Mouse (Mus musculus) liver, embryonic 15.5 days (tissue): ENCODE results near the gene Triml1. TPM values are rescaled to one million over a fixed set of nuclear protein-coding genes. Genes with fewer than 3 reads are reported as not detected.

Source experiments
- ATAC-seq: fragments of 200-750 bp; cut with Nextera tagmentation; 2 replicates; pipeline ENCODE4 v1.8.0; 2017; ENCODE audit warnings: moderate number of reproducible peaks, mild to moderate bottlenecking, moderate library complexity; ENCODE audit not compliant: insufficient read depth
- H3K27ac ChIP-seq: fragments of 300-500 bp; sonication (generic); replicated peaks from 2 replicates; pipeline ENCODE4 v1.5.1; 2015; ENCODE audit warnings: mild to moderate bottlenecking, inconsistent platforms
- H3K27me3 ChIP-seq: fragments of 300-500 bp; sonication (generic); 2 replicates; pipeline ENCODE4 v1.6.1; 2015; ENCODE audit warnings: mild to moderate bottlenecking, inconsistent platforms
- H3K36me3 ChIP-seq: fragments of 300-500 bp; sonication (generic); replicated peaks from 2 replicates; pipeline ENCODE4 v1.6.1; 2015; ENCODE audit warnings: moderate library complexity, mild to moderate bottlenecking, inconsistent platforms
- H3K4me1 ChIP-seq: fragments of 300-500 bp; sonication (generic); replicated peaks from 2 replicates; pipeline ENCODE4 v1.6.1; 2015; ENCODE audit warnings: inconsistent platforms
- H3K4me2 ChIP-seq: fragments of 300-500 bp; sonication (generic); 2 replicates; pipeline ENCODE4 v1.6.1; 2015; ENCODE audit warnings: moderate library complexity, mild to moderate bottlenecking, inconsistent platforms
- H3K4me3 ChIP-seq: fragments of 300-500 bp; sonication (generic); replicated peaks from 2 replicates; pipeline ENCODE4 v1.5.1; 2015; ENCODE audit warnings: mild to moderate bottlenecking, inconsistent platforms
- H3K9ac ChIP-seq: fragments of 300-500 bp; sonication (generic); 2 replicates; pipeline ENCODE4 v1.6.1; 2015; ENCODE audit warnings: moderate library complexity, mild to moderate bottlenecking, inconsistent platforms
- H3K9me3 ChIP-seq: fragments of 300-500 bp; sonication (generic); replicated peaks from 2 replicates; pipeline ENCODE4 v1.6.1; 2016; ENCODE audit warnings: inconsistent platforms
- WGBS: fragments of 180-500 bp; shearing (Covaris S2); methylation state at CpG from one replicate; pipeline ENCODE4 v1.1.7; 2015; ENCODE audit warnings: mixed read lengths; ENCODE audit not compliant: insufficient replicate concordance; 5-methylcytosine and 5-hydroxymethylcytosine counted together
- polyA plus RNA-seq: library from polyadenylated mRNA; unstranded; fragments of >200 nt; fragmentation: Nextera tagmentation; extraction: Ambion mirVana; gene quantifications from 2 replicates; pipeline ENCODE4 v1.2.1, GENCODE M21; 2015

The Triml1 gene
- polyA plus RNA-seq, result not detected in 2 replicates

GRCm38 (mm10) chr8:43141386-43141785 is at the start of gene Triml1:
Gene Triml1 (minus strand): TSS chr8:43141486.
- H3K27me3 ChIP-seq, result no peaks in the 10 kb centered on the region
- no peaks in the 10 kb centered on the region for H3K4me1 ChIP-seq
- H3K36me3 ChIP-seq, result no peaks in the 10 kb centered on the region
- no peak within 1 kb of the TSS for H3K4me2 ChIP-seq
- H3K27ac ChIP-seq, result no peak within 1 kb of the TSS
- H3K9me3 ChIP-seq, result no peaks in the 10 kb centered on the region
- no peak for ATAC-seq
- WGBS, result 52% methylated on average over 2 of the region's 2 CpGs
- H3K4me3 ChIP-seq, result no peak within 1 kb of the TSS
- no peak within 1 kb of the TSS for H3K9ac ChIP-seq

DNA sequence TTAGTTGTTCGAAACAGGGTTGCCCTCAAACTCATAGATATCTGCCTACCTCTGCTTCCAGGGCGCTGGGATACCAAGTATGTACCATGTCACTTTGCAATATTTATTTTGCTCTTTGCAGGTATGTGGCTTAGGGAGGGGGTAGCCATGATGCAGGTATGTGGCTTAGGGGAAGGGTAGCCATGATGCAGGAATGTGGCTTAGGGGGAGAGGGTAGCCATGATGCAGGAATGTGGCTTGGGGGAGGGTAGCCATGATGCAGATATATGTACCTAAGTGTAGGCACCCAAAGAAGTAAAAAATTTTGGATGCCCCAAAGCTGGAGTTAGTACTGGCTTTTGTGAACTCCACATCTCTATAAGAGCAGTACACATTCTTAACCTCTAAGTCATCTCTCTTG is 41.0 kb upstream of the Triml1 start:
- H3K9me3 ChIP-seq, result no peaks in the 10 kb centered on the region
- H3K27ac ChIP-seq, result no peak overlapping the region
- H3K4me3 ChIP-seq, result no peak overlapping the region
- ATAC-seq, result no peak
- H3K4me2 ChIP-seq, result no peak overlapping the region
- 57% methylated on average over 2 of the region's 2 CpGs for WGBS
- no peaks in the 10 kb centered on the region for H3K27me3 ChIP-seq
- H3K36me3 ChIP-seq, result no peaks in the 10 kb centered on the region
- H3K9ac ChIP-seq, result no peak overlapping the region
- no peaks in the 10 kb centered on the region for H3K4me1 ChIP-seq

- 79% methylated on average over 13 of the region's 13 CpGs for WGBS
- H3K9ac ChIP-seq, result no peak within 1 kb of the TSS
- no peak within 1 kb of the TSS for H3K27ac ChIP-seq
- no peaks in the 10 kb centered on the region for H3K36me3 ChIP-seq
- no peak within 1 kb of the TSS for H3K4me2 ChIP-seq
- no peaks in the 10 kb centered on the region for H3K9me3 ChIP-seq
- no peaks in the 10 kb centered on the region for H3K27me3 ChIP-seq
- no peak for ATAC-seq
- H3K4me3 ChIP-seq, result no peak within 1 kb of the TSS
- no peaks in the 10 kb centered on the region for H3K4me1 ChIP-seq
These were observed 38.9 kb upstream of the Triml1 start, which contains the start of gene Triml2 for GRCm38 (mm10) chr8:43180054-43180690. Gene Triml2 (plus strand): TSS chr8:43180541.

DNA sequence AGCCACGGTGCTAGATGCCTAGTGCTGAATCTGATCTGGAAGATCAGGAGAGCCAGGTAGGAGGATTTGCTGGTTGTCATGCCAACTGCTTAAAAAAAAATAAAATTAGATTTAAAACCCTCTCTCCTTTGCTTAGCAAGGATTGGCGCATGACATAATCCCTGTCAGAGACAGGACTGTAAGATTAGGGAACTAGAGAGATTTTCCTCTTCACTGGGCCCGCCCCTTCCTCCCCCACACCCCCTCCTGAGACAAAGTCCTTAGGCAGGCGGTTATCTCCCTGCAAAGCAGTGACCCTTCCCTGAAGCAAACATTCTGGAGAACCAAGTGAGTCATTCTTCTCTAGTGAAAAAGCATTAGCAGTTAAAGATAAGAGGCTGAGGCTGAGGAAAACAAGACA is 37.9 kb upstream of the Triml1 start:
- WGBS, result 26% methylated on average over 4 of the region's 4 CpGs

DNA sequence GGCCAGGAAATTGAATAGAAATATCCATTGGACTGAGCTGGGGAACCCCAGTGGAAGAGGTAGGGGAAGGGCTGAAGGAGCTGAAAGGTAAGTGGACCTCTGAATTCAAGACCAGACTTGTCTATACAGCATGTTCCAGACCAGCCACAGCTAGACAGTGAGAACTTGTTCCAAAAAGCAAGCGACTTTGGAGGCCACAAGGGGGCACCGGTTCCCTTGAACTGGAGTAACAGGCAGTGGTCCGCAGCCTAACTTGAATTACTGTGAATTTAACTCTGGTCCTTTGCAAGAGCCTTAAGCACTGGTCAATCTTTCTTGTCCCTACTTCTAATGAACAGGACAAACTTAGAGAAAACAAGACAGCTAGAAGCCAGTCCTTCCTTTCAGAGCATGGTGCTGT is 37.0 kb upstream of the Triml1 start:
- Histone ChIP-seq H3K27me3 (no peaks in the 10 kb centered on the region), H3K9me3 (no peaks in the 10 kb centered on the region), H3K36me3 (no peaks in the 10 kb centered on the region), H3K9ac (no peak overlapping the region), H3K4me2 (no peak overlapping the region), H3K4me1 (no peaks in the 10 kb centered on the region), H3K27ac (no peak overlapping the region), H3K4me3 (no peak overlapping the region)
- ATAC-seq, result no peak
- WGBS, result 33% methylated on average over 3 of the region's 3 CpGs

More for the DNA sequence above, 37.9 kb upstream of the Triml1 start:
- Histone ChIP-seq H3K9me3 (no peaks in the 10 kb centered on the region), H3K4me2 (no peak overlapping the region), H3K4me1 (no peaks in the 10 kb centered on the region), H3K36me3 (no peaks in the 10 kb centered on the region), H3K4me3 (no peak overlapping the region), H3K9ac (no peak overlapping the region), H3K27me3 (no peaks in the 10 kb centered on the region), H3K27ac (no peak overlapping the region)
- ATAC-seq, result no peak

DNA sequence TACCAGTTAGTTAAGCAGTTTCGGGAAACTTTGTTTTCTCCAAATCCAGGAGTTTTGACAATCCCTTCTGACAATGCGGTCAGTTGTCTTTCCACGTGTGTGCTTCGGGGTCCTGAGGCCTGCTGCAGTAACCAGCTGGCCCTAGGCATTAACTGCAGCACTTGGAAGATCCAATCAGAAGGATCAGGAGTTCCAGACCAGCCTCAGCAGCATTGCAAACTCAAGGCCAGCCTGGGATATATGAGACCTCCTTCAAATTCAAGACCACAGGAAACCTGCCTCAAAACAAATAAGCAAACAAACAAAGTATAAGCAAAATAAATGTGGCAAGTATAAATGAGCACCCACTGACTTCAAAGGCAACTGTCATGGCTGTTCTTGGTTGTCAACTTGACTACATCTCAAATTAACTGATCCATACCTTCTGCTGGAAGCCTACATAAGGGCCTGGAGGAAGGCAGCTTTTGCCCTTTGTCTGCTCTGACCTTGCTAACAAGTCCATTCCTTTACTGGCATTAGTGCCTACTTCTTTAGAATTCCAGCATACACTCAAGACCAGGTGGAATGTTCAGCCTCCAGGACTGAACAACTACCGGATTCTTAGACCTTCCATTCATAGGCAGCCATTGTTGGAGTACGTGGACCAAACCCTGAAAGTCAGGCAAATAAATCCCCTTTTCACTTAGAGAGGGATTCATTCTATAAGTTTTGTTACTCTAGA is 35.6 kb upstream of the Triml1 start:
- H3K9me3 ChIP-seq, result no peaks in the 10 kb centered on the region
- H3K9ac ChIP-seq, result no peak overlapping the region
- 61% methylated on average over 6 of the region's 6 CpGs for WGBS
- no peak overlapping the region for H3K27ac ChIP-seq
- H3K4me3 ChIP-seq, result no peak overlapping the region
- no peak for ATAC-seq
- no peaks in the 10 kb centered on the region for H3K4me1 ChIP-seq
- H3K27me3 ChIP-seq, result no peaks in the 10 kb centered on the region
- no peak overlapping the region for H3K4me2 ChIP-seq
- no peaks in the 10 kb centered on the region for H3K36me3 ChIP-seq

- Histone ChIP-seq H3K4me3 (no peak overlapping the region), H3K27me3 (no peaks in the 10 kb centered on the region), H3K4me2 (no peak overlapping the region), H3K4me1 (no peaks in the 10 kb centered on the region), H3K9ac (no peak overlapping the region), H3K9me3 (no peaks in the 10 kb centered on the region), H3K27ac (no peak overlapping the region), H3K36me3 (no peaks in the 10 kb centered on the region)
- no peak for ATAC-seq
- 67% methylated on average over 6 of the region's 6 CpGs for WGBS
These were observed 28.0 kb upstream of the Triml1 start for GRCm38 (mm10) chr8:43169249-43169755.

DNA sequence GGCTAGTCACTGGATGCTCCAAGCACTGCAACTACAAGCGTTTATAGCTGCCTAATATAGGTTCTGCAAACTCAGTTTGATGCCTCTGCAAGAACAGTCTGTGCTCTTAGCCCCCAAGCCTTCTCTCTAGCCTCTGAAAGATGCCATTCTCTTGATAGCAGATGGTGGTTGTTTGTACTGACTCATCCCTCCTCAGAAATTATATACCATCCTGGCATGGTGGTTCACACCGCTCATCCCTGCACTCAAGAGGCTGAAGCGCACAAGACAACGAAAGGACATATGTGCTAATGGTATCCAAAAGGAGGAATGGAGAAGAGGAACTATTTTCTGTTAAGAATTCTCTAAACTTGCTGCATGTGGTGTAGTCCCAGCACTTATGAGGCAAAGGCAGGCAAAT is 26.8 kb upstream of the Triml1 start:
- Histone ChIP-seq H3K4me3 (no peak overlapping the region), H3K9me3 (no peaks in the 10 kb centered on the region), H3K4me2 (no peak overlapping the region), H3K4me1 (no peaks in the 10 kb centered on the region), H3K27me3 (no peaks in the 10 kb centered on the region), H3K9ac (no peak overlapping the region), H3K36me3 (no peaks in the 10 kb centered on the region), H3K27ac (no peak overlapping the region)
- ATAC-seq, result no peak
- WGBS, result 75% methylated on average over 4 of the region's 4 CpGs

DNA sequence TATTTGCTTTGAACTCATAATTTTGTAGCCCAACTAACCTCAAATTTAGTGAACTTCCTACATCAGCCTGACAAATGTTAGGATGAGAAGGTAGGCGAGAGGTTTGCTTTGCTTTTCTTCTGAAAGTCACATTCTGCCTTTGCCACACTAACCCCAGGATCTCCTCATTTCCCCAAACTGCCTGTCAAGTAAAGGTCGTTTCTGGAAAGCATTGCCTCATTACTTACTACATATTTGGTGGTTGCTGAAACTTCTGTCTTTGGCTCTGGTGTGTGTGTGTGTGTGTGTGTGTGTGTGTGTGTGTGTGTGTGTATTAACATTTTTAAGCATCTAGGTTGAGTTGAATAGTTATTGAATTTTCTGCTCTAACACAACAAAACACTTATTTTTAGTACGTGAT is 23.2 kb upstream of the Triml1 start:
- Histone ChIP-seq H3K9ac (no peak overlapping the region), H3K27ac (no peak overlapping the region), H3K27me3 (no peaks in the 10 kb centered on the region), H3K9me3 (no peaks in the 10 kb centered on the region), H3K36me3 (no peaks in the 10 kb centered on the region), H3K4me1 (no peaks in the 10 kb centered on the region), H3K4me2 (no peak overlapping the region), H3K4me3 (no peak overlapping the region)
- ATAC-seq, result no peak
- WGBS, result 56% methylated on average over 3 of the region's 3 CpGs

DNA sequence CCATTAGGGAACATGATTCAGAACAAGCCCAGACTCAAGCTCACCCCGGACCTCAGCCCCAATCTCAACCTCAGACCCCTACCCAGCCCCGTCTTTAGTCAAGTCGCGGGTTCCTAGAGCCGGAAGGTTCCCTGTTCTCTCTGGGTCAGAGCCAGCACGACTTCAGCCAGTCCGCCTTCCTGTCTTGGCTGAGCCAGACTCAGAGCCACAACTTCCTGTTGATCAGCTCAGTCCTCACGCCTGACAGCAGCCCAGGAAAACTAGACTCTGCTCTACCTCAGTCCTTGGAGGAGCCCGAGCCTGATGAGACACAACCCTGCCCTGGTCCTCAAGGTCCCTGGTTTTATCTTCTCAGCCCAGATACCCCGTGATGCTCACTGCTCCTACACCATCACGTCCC is 22.0 kb upstream of the Triml1 start:
- Histone ChIP-seq H3K27me3 (no peaks in the 10 kb centered on the region), H3K27ac (no peak overlapping the region), H3K4me3 (no peak overlapping the region), H3K9me3 (no peaks in the 10 kb centered on the region), H3K9ac (no peak overlapping the region), H3K4me2 (no peak overlapping the region), H3K36me3 (no peaks in the 10 kb centered on the region), H3K4me1 (no peaks in the 10 kb centered on the region)
- WGBS, result 55% methylated on average over 11 of the region's 11 CpGs
- no peak for ATAC-seq

DNA sequence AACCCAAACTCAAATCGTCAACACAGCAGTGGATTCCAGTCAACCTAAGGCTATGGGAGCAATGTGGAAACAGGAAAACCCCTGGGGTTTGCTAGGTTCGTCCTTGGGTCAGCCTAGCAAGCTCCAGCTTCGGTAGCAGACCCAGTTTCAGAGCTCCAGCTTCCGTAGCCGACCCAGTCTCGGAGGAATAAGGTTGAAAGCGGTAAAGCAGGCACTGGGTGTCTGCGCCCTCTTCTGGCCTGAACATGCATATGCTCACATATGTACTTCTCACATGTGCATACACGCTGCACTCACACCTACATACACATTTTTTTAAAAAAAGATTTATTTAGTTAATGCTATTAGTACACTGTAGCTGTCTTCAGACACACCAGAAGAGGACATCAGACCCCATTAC is 8.0 kb upstream of the Triml1 start:
- Histone ChIP-seq H3K4me3 (no peak overlapping the region), H3K4me1 (no peaks in the 10 kb centered on the region)
- whole genome bisulfite sequencing, result 66% methylated on average over 9 of the region's 9 CpGs

More for the DNA sequence above, 8.0 kb upstream of the Triml1 start:
- H3K9me3 ChIP-seq, result no peaks in the 10 kb centered on the region
- no peaks in the 10 kb centered on the region for H3K27me3 ChIP-seq
- no peak overlapping the region for H3K9ac ChIP-seq
- H3K36me3 ChIP-seq, result no peaks in the 10 kb centered on the region
- H3K4me2 ChIP-seq, result no peak overlapping the region
- no peak overlapping the region for H3K27ac ChIP-seq
- ATAC-seq, result no peak
